Mouse (Mus musculus): ENCODE data around the gene Gmeb1. TPM values are rescaled to one million over a fixed set of nuclear protein-coding genes. Genes with fewer than 3 reads are reported as not detected.

Gene Gmeb1
- polyA plus RNA-seq, 1 experiment from 2014 or later: 13.2 TPM

GRCm38 (mm10) chr4:132273166-132273565, 11.8 kb upstream of the Gmeb1 start:
- Histone ChIP-seq H3K4me2 (peak overlapping the region; percentile 91), H3K36me3 (replicated peaks) (0 out of 2 replicates have a peak, but pooled peaks cover 10% of the 10 kb centered on the region), H3K9ac (peak overlapping the region; percentile 98; the same call in 1 of the 2 replicates), H3K27ac (replicated peaks) (peak overlapping the region; percentile 98), H3K4me3 (replicated peaks) (peak overlapping the region; percentile 93), H3K27me3 (no peaks in the 10 kb centered on the region), H3K9me3 (replicated peaks) (no peaks in the 10 kb centered on the region), H3K4me1 (replicated peaks) (peaks cover 68% of the 10 kb centered on the region)
- WGBS (ENCODE audit: insufficient replicate concordance): 51% methylated on average over 2 of the region's 2 CpGs
- ATAC-seq (ENCODE audit: insufficient read depth): no peak

GRCm38 (mm10) chr4:132269740-132270560, 8.5 kb upstream of the Gmeb1 start:
- Histone ChIP-seq H3K4me2 (peak overlapping the region; percentile 66), H3K4me3 (replicated peaks) (peak overlapping the region; percentile 42), H3K27ac (replicated peaks) (peak overlapping the region; percentile 90), H3K9me3 (replicated peaks) (no peaks in the 10 kb centered on the region), H3K4me1 (replicated peaks) (peaks cover 48% of the 10 kb centered on the region), H3K9ac (peak overlapping the region; percentile 53), H3K27me3 (no peaks in the 10 kb centered on the region), H3K36me3 (replicated peaks) (no peaks in the 10 kb centered on the region)
- under 1% methylated on average over 35 of the region's 35 CpGs for WGBS (ENCODE audit: insufficient replicate concordance)
- peak; percentile 72 for ATAC-seq (ENCODE audit: insufficient read depth)

GRCm38 (mm10) chr4:132268871-132269739, 7.7 kb upstream of the Gmeb1 start:
- Histone ChIP-seq H3K36me3 (replicated peaks) (no peaks in the 10 kb centered on the region), H3K4me2 (peak overlapping the region; percentile 66), H3K4me1 (replicated peaks) (peaks cover 48% of the 10 kb centered on the region), H3K9ac (peak overlapping the region; percentile 53; the same call in 1 of the 2 replicates), H3K27ac (replicated peaks) (peak overlapping the region; percentile 90), H3K27me3 (no peaks in the 10 kb centered on the region), H3K4me3 (replicated peaks) (no peak overlapping the region), H3K9me3 (replicated peaks) (no peaks in the 10 kb centered on the region)
- no peak for ATAC-seq (ENCODE audit: insufficient read depth)
- 4% methylated on average over 6 of the region's 6 CpGs for WGBS (ENCODE audit: insufficient replicate concordance)

GRCm38 (mm10) chr4:132266835-132267349, 5.5 kb upstream of the Gmeb1 start:
- no peak overlapping the region for H3K27ac ChIP-seq (replicated peaks)
- H3K4me2 ChIP-seq: no peak overlapping the region
- no peaks in the 10 kb centered on the region for H3K9me3 ChIP-seq (replicated peaks)
- no peak for ATAC-seq (ENCODE audit: insufficient read depth)
- peaks cover 48% of the 10 kb centered on the region for H3K4me1 ChIP-seq (replicated peaks)
- H3K27me3 ChIP-seq: no peaks in the 10 kb centered on the region
- no peak overlapping the region for H3K9ac ChIP-seq
- WGBS (ENCODE audit: insufficient replicate concordance): 75% methylated on average over 3 of the region's 3 CpGs
- H3K4me3 ChIP-seq (replicated peaks): no peak overlapping the region
- no peaks in the 10 kb centered on the region for H3K36me3 ChIP-seq (replicated peaks)

GRCm38 (mm10) chr4:132263313-132263712, 1.9 kb upstream of the Gmeb1 start:
- no peak overlapping the region for H3K9ac ChIP-seq
- 0 out of 2 replicates have a peak, but pooled peaks cover under 1% of the 10 kb centered on the region for H3K36me3 ChIP-seq (replicated peaks)
- H3K4me3 ChIP-seq (replicated peaks): no peak overlapping the region
- H3K9me3 ChIP-seq (replicated peaks): no peaks in the 10 kb centered on the region
- ATAC-seq (ENCODE audit: insufficient read depth): no peak
- peaks cover 48% of the 10 kb centered on the region for H3K4me1 ChIP-seq (replicated peaks)
- no peak overlapping the region for H3K27ac ChIP-seq (replicated peaks)
- WGBS (ENCODE audit: insufficient replicate concordance): 60% methylated on average over 7 of the region's 7 CpGs
- H3K27me3 ChIP-seq: no peaks in the 10 kb centered on the region
- no peak overlapping the region for H3K4me2 ChIP-seq

GRCm38 (mm10) chr4:132262358-132262616, 885 bp upstream of the Gmeb1 start:
- H3K4me3 ChIP-seq (replicated peaks): peak overlapping the region; percentile 89
- no peak for ATAC-seq (ENCODE audit: insufficient read depth)
- H3K27ac ChIP-seq (replicated peaks): peak overlapping the region; percentile 93
- H3K9me3 ChIP-seq (replicated peaks): no peaks in the 10 kb centered on the region
- peak overlapping the region; percentile 82 for H3K4me2 ChIP-seq
- no peaks in the 10 kb centered on the region for H3K27me3 ChIP-seq
- WGBS (ENCODE audit: insufficient replicate concordance): 34% methylated on average over 5 of the region's 5 CpGs
- H3K4me1 ChIP-seq (replicated peaks): peaks cover 47% of the 10 kb centered on the region
- 0 out of 2 replicates have a peak, but pooled peaks cover 6% of the 10 kb centered on the region for H3K36me3 ChIP-seq (replicated peaks)
- peak overlapping the region; percentile 95; the same call in 1 of the 2 replicates for H3K9ac ChIP-seq

- Histone ChIP-seq H3K4me3 (replicated peaks) (peak overlapping the region; percentile 89), H3K9ac (peak overlapping the region; percentile 95), H3K36me3 (replicated peaks) (0 out of 2 replicates have a peak, but pooled peaks cover 6% of the 10 kb centered on the region), H3K27me3 (no peaks in the 10 kb centered on the region), H3K4me2 (peak overlapping the region; percentile 82), H3K27ac (replicated peaks) (peak overlapping the region; percentile 93), H3K9me3 (replicated peaks) (no peaks in the 10 kb centered on the region), H3K4me1 (replicated peaks) (peaks cover 52% of the 10 kb centered on the region)
- 2% methylated on average over 44 of the region's 64 CpGs for WGBS (ENCODE audit: insufficient replicate concordance)
- ATAC-seq (ENCODE audit: insufficient read depth): peak; percentile 80
Observed at GRCm38 (mm10) chr4:132260404-132261379, 710 bp downstream of the Gmeb1 start.

GRCm38 (mm10) chr4:132259248-132259647, 2.2 kb downstream of the Gmeb1 start:
- Histone ChIP-seq H3K27ac (replicated peaks) (peak overlapping the region; percentile 93), H3K4me3 (replicated peaks) (peak overlapping the region; percentile 89)

GRCm38 (mm10) chr4:132256384-132256783, 5.0 kb downstream of the Gmeb1 start:
- peaks cover 12% of the 10 kb centered on the region for H3K36me3 ChIP-seq (replicated peaks)
- H3K9me3 ChIP-seq (replicated peaks): no peaks in the 10 kb centered on the region
- ATAC-seq (ENCODE audit: insufficient read depth): no peak
- 85% methylated on average over 3 of the region's 3 CpGs for WGBS (ENCODE audit: insufficient replicate concordance)
- no peaks in the 10 kb centered on the region for H3K27me3 ChIP-seq
- H3K4me3 ChIP-seq (replicated peaks): no peak overlapping the region
- peaks cover 58% of the 10 kb centered on the region for H3K4me1 ChIP-seq (replicated peaks)
- no peak overlapping the region for H3K4me2 ChIP-seq
- H3K9ac ChIP-seq: no peak overlapping the region
- H3K27ac ChIP-seq (replicated peaks): no peak overlapping the region

More at GRCm38 (mm10) chr4:132259248-132259647, 2.2 kb downstream of the Gmeb1 start:
- no peaks in the 10 kb centered on the region for H3K9me3 ChIP-seq (replicated peaks)
- no peak for ATAC-seq (ENCODE audit: insufficient read depth)
- peak overlapping the region; percentile 82 for H3K4me2 ChIP-seq
- 0 out of 2 replicates have a peak, but pooled peaks cover 6% of the 10 kb centered on the region for H3K36me3 ChIP-seq (replicated peaks)
- no peaks in the 10 kb centered on the region for H3K27me3 ChIP-seq
- WGBS (ENCODE audit: insufficient replicate concordance): 63% methylated on average over 4 of the region's 4 CpGs
- peaks cover 61% of the 10 kb centered on the region for H3K4me1 ChIP-seq (replicated peaks)
- peak overlapping the region; percentile 95 for H3K9ac ChIP-seq

- H3K4me2 ChIP-seq: no peak overlapping the region
- no peaks in the 10 kb centered on the region for H3K27me3 ChIP-seq
- H3K4me1 ChIP-seq (replicated peaks): peaks cover 51% of the 10 kb centered on the region
- H3K36me3 ChIP-seq (replicated peaks): peaks cover 26% of the 10 kb centered on the region
- no peak overlapping the region for H3K27ac ChIP-seq (replicated peaks)
- ATAC-seq (ENCODE audit: insufficient read depth): no peak
- H3K9me3 ChIP-seq (replicated peaks): no peaks in the 10 kb centered on the region
- H3K9ac ChIP-seq: no peak overlapping the region
- 69% methylated on average over 3 of the region's 3 CpGs for WGBS (ENCODE audit: insufficient replicate concordance)
- no peak overlapping the region for H3K4me3 ChIP-seq (replicated peaks)
Observed at GRCm38 (mm10) chr4:132254986-132255385, 6.4 kb downstream of the Gmeb1 start.

Data from liver, embryonic 15.5 days (tissue).